Mouse (Mus musculus) liver, embryonic 15.5 days (tissue): ENCODE results near the gene Wfdc6b. TPM values are rescaled to one million over a fixed set of nuclear protein-coding genes. Genes with fewer than 3 reads are reported as not detected.

Experiments
- polyA plus RNA-seq: library from polyadenylated mRNA; unstranded; fragments of >200 nt; fragmentation: Nextera tagmentation; extraction: Ambion mirVana; gene quantifications from 2 replicates; pipeline ENCODE4 v1.2.1, GENCODE M21; 2015

Wfdc6b gene
- polyA plus RNA-seq, 1 experiment from 2014 or later, result not detected

Other genes with a start within 250 kb of the Wfdc6b start
- gene Slpi, start 224.4 kb upstream of the Wfdc6b start, polyA plus RNA-seq, result 21.3 and 24.2 TPM in 2 replicates
- gene Rbpjl, start 210.4 kb upstream of the Wfdc6b start, polyA plus RNA-seq, result 0.07 and 0.63 TPM in 2 replicates
- gene Matn4, start 208.4 kb upstream of the Wfdc6b start, polyA plus RNA-seq, result 0.28 and 0.32 TPM in 2 replicates
- gene Sdc4, start 169.6 kb upstream of the Wfdc6b start, polyA plus RNA-seq, result 55.0 and 63.3 TPM in 2 replicates
- gene Sys1, start 156.6 kb upstream of the Wfdc6b start, polyA plus RNA-seq, result 27.1 and 29.7 TPM in 2 replicates
- gene Gm20458, start 152.6 kb upstream of the Wfdc6b start, polyA plus RNA-seq, result 5.0 TPM in 1 of 2 replicates, not detected in the other
- not detected in 2 replicates for gene Trp53tg5, start 139.8 kb upstream of the Wfdc6b start, polyA plus RNA-seq
- gene Dbndd2, start 127.4 kb upstream of the Wfdc6b start, polyA plus RNA-seq, result 2.2 and 6.2 TPM in 2 replicates
- gene Pigt, start 116.0 kb upstream of the Wfdc6b start, polyA plus RNA-seq, result 23.6 and 25.9 TPM in 2 replicates
- 1.7 TPM in 2 replicates for gene Wfdc2, start 51.1 kb upstream of the Wfdc6b start, polyA plus RNA-seq
- gene Spint3, start 40.1 kb upstream of the Wfdc6b start, polyA plus RNA-seq, result not detected in 2 replicates
- gene Wfdc6a, start 28.1 kb upstream of the Wfdc6b start, polyA plus RNA-seq, result not detected in 2 replicates
- not detected in 2 replicates for gene Eppin, start 19.9 kb upstream of the Wfdc6b start, polyA plus RNA-seq
- not detected in 2 replicates for gene Wfdc8, start 104 bp downstream of the Wfdc6b start, polyA plus RNA-seq
- not detected in 2 replicates for gene Wfdc16, start 25.3 kb downstream of the Wfdc6b start, polyA plus RNA-seq
- gene Wfdc10, start 42.5 kb downstream of the Wfdc6b start, polyA plus RNA-seq, result not detected in 2 replicates
- not detected in 2 replicates for gene Wfdc9, start 43.1 kb downstream of the Wfdc6b start, polyA plus RNA-seq
- gene Wfdc11, start 60.6 kb downstream of the Wfdc6b start, polyA plus RNA-seq, result not detected in 2 replicates
- gene Wfdc13, start 71.6 kb downstream of the Wfdc6b start, polyA plus RNA-seq, result not detected in 2 replicates
- not detected in 2 replicates for gene Spint4, start 85.0 kb downstream of the Wfdc6b start, polyA plus RNA-seq
- gene Spint5, start 101.8 kb downstream of the Wfdc6b start, polyA plus RNA-seq, result not detected in 2 replicates
- gene Wfdc3, start 132.4 kb downstream of the Wfdc6b start, polyA plus RNA-seq, result 2.3 and 2.4 TPM in 2 replicates
- 40.5 and 41.1 TPM in 2 replicates for gene Dnttip1, start 132.5 kb downstream of the Wfdc6b start, polyA plus RNA-seq
- 682 and 720 TPM in 2 replicates for gene Ube2c, start 156.4 kb downstream of the Wfdc6b start, polyA plus RNA-seq
- 27.2 and 51.1 TPM in 2 replicates for gene Tnnc2, start 166.4 kb downstream of the Wfdc6b start, polyA plus RNA-seq
- 5.6 and 7.9 TPM in 2 replicates for gene Snx21, start 172.3 kb downstream of the Wfdc6b start, polyA plus RNA-seq
- 20.3 and 21.3 TPM in 2 replicates for gene Acot8, start 191.4 kb downstream of the Wfdc6b start, polyA plus RNA-seq
- gene Zswim3, start 191.6 kb downstream of the Wfdc6b start, polyA plus RNA-seq, result 4.3 and 5.5 TPM in 2 replicates
- 4.4 TPM in 2 replicates for gene Zswim1, start 209.2 kb downstream of the Wfdc6b start, polyA plus RNA-seq
- not detected in 2 replicates for gene Spata25, start 215.0 kb downstream of the Wfdc6b start, polyA plus RNA-seq
- gene Ctsa, start 219.4 kb downstream of the Wfdc6b start, polyA plus RNA-seq, result 75.4 and 81.1 TPM in 2 replicates
- 1.5 and 2.5 TPM in 2 replicates for gene Neurl2, start 219.9 kb downstream of the Wfdc6b start, polyA plus RNA-seq
- 17.8 and 23.5 TPM in 2 replicates for gene Pltp, start 244.2 kb downstream of the Wfdc6b start, polyA plus RNA-seq